Mouse (Mus musculus) neural tube, embryonic 12.5 days (tissue): Measurements from ENCODE around the gene Glyctk. TPM values are rescaled to one million over a fixed set of nuclear protein-coding genes. Genes with fewer than 3 reads are reported as not detected.
"Not testable (repeated sequence)": the region's sequence is repeated elsewhere in the genome, so short reads cannot be mapped to it uniquely, and the experiment has no call there.

Experiments used
- ATAC-seq: fragments of 200-750 bp; cut with Nextera tagmentation; 2 replicates; pipeline ENCODE4 v1.8.0; 2017; ENCODE audit warnings: low read depth, mild to moderate bottlenecking, moderate TSS enrichment, moderate library complexity; ENCODE audit not compliant: low FRiP score
- H3K27ac ChIP-seq: fragments of 300-500 bp; sonication (generic); 2 replicates; pipeline ENCODE4 v1.5.1; 2016
- H3K27me3 ChIP-seq: fragments of 300-500 bp; sonication (generic); replicated peaks from 2 replicates; pipeline ENCODE4 v1.6.1; 2016; ENCODE audit warnings: mild to moderate bottlenecking
- H3K36me3 ChIP-seq: fragments of 300-500 bp; sonication (generic); 2 replicates; pipeline ENCODE4 v1.6.1; 2016; ENCODE audit warnings: mild to moderate bottlenecking
- H3K4me1 ChIP-seq: fragments of 300-500 bp; sonication (generic); 2 replicates; pipeline ENCODE4 v1.6.1; 2016
- H3K4me2 ChIP-seq: fragments of 300-500 bp; sonication (generic); replicated peaks from 2 replicates; pipeline ENCODE4 v1.6.1; 2016; ENCODE audit warnings: mild to moderate bottlenecking
- H3K4me3 ChIP-seq: fragments of 300-500 bp; sonication (generic); 2 replicates; pipeline ENCODE4 v1.5.1; 2016
- H3K9ac ChIP-seq: fragments of 300-500 bp; sonication (generic); 2 replicates; pipeline ENCODE4 v1.6.1; 2016; ENCODE audit warnings: mild to moderate bottlenecking
- H3K9me3 ChIP-seq: fragments of 300-500 bp; sonication (generic); 2 replicates; pipeline ENCODE4 v1.6.1; 2016; ENCODE audit warnings: mild to moderate bottlenecking
- WGBS: fragments of 180-500 bp; shearing (Covaris S2); methylation state at CpG from one replicate; pipeline ENCODE4 v1.1.7; 2016; 5-methylcytosine and 5-hydroxymethylcytosine counted together
- polyA plus RNA-seq: library from polyadenylated mRNA; unstranded; fragments of >200 nt; fragmentation: Nextera tagmentation; extraction: Ambion mirVana; gene quantifications from 2 replicates; pipeline ENCODE4 v1.2.1, GENCODE M21; 2016

Gene Glyctk
- polyA plus RNA-seq, 1 experiment from 2014 or later = 6.2 TPM

DNA sequence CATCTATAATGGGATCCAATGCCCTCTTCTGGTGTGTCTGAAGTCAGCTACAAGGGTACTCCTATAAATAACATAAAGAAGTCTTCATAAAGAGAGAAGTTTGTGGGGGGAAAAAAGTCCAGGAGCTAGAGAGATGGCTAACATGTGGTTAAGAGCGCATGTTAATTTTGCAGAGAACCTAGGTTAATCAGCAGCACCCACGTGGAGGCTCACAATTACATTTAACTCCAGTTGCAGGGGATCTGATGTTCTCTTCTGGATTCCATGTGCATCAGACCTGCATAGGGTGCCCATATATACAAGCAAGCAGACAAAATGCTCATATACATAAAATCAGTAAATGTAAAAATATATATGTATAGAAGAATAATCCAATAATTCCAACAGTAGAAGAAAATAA, 15.4 kb upstream of the Glyctk start:
- H3K27ac ChIP-seq = no peak overlapping the region
- WGBS = 81% methylated on average over 2 of the region's 2 CpGs
- peaks cover 20% of the 10 kb centered on the region for H3K36me3 ChIP-seq
- ATAC-seq = no peak
- peak overlapping the region; percentile 70 for H3K4me2 ChIP-seq
- peaks cover 30% of the 10 kb centered on the region for H3K4me1 ChIP-seq
- H3K9me3 ChIP-seq = no peaks in the 10 kb centered on the region
- H3K9ac ChIP-seq = no peak overlapping the region
- peak overlapping the region; percentile 22; the same call in 1 of the 2 replicates for H3K4me3 ChIP-seq
- no peaks in the 10 kb centered on the region for H3K27me3 ChIP-seq

DNA sequence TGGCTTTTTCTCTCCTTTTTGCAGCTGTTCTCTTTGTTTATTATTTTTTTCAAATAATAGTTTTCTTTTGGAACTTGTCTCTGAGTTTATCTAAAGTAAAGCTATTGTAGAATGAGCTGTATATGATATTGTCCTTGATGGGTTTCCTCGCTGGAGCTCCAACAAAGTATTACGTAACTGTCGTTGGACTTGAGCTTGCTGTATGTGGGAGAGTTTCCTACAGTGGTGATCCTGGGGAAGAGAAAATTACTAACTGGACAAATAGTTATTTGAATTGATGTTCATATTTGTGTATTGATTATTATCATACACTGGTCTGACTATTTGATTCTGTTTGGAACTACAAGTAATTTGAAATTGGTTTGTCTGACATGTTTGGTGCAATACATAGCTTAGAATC, 14.6 kb upstream of the Glyctk start:
- Histone ChIP-seq H3K27me3 (no peaks in the 10 kb centered on the region), H3K4me3 (peak overlapping the region; percentile 92), H3K4me2 (peak overlapping the region; percentile 70), H3K36me3 (peaks cover 13% of the 10 kb centered on the region), H3K9me3 (no peaks in the 10 kb centered on the region), H3K27ac (no peak overlapping the region), H3K4me1 (peaks cover 30% of the 10 kb centered on the region), H3K9ac (peak overlapping the region; percentile 91; the same call in 1 of the 2 replicates)
- no peak for ATAC-seq
- 45% methylated on average over 3 of the region's 3 CpGs for WGBS

DNA sequence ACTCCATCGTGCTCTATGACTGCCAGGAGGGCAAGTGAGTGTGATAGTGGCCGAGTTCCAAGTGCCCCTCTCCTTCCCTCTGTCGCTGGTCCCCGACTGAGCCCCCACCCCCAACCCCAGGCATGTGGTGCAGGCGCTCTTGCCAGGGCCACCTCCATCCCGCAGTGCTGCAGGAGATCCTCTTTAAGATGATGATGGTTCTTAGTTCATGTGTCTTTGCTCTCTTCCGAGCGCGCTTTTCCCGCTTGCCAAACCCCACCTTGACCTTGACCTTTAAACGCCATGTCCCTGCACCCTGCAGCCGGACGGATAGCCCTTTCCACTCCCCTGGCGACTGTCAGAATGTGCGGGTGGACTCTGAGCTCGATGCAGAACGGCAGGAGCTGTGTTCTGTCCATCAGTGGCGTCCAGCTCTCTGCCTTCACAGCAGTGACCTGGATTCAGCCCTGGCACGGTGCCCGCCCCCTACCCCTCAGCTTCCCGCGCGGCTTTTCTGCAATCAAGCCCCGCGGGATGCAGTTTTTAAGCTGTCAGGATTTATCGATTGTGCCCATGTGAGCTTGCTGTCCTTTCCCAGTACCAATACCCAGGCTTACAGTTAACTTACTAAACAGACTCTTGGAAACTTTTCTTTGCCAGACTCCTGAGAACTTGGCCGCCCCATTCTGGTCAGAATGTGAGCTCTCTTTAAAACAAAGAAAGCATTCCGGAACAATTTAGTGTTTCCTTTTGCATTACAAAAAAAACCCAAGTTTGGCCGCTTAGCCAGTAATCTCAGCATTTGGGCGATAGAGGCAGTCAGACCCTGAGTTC, 13.6 kb upstream of the Glyctk start:
- Histone ChIP-seq H3K27ac (peak overlapping the region; percentile 96), H3K4me3 (peak overlapping the region; percentile 92), H3K9me3 (no peaks in the 10 kb centered on the region), H3K4me2 (peak overlapping the region; percentile 70), H3K9ac (peak overlapping the region; percentile 91), H3K4me1 (peaks cover 30% of the 10 kb centered on the region), H3K36me3 (peaks cover 4% of the 10 kb centered on the region; the same call in 1 of the 2 replicates), H3K27me3 (no peaks in the 10 kb centered on the region)
- under 1% methylated on average over 30 of the region's 30 CpGs for WGBS
- ATAC-seq = peak; percentile 79

DNA sequence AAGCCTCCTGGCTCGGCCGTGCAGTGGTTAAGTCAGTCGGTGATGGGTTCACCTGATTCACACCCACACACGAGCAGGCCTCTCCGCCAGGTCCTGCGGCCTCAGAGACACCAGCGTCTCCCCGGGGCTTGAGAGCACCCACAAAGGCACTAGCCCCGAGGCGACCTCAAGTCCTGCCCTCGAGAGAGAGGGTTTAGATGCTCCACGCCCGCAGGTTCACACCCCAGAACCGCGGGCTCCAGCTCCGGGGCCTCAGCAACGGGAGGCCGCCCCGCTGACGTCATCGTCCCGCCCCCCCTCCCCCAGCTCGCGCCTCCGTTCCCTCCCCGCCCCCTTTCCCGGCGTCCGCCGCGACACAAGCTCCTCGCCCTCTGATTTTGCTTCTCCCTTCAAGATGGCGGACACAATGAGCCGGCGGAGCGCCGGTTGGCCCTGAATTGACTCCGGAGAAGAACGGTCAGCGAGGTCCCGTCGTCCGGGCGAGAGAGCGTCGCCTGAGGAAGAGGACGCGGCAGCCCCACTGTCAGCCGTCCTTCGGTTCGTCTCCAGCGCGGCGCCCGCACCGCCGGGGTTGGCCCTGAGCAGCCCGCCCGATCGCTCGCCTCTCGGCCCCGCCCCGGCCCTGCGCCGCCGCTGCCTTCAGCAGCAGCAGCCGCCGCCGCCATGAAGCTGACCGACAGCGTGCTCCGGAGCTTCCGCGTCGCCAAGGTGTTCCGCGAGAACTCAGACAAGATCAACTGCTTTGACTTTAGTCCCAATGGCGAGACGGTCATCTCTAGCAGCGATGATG, 12.8 kb upstream of the Glyctk start, which contains the start of gene Wdr82:
Gene Wdr82 (plus strand): TSS at position 373 of the 790 bp plus-strand sequence.
- ATAC-seq = peak; percentile 93
- H3K27me3 ChIP-seq = no peaks in the 10 kb centered on the region
- WGBS = 1% methylated on average over 76 of the region's 81 CpGs
- H3K4me2 ChIP-seq = peak within 1 kb of the TSS; percentile 70
- no peaks in the 10 kb centered on the region for H3K36me3 ChIP-seq
- H3K9ac ChIP-seq = peak within 1 kb of the TSS; percentile 91
- H3K4me1 ChIP-seq = peaks cover 30% of the 10 kb centered on the region
- H3K9me3 ChIP-seq = no peaks in the 10 kb centered on the region
- H3K27ac ChIP-seq = peak within 1 kb of the TSS; percentile 96
- H3K4me3 ChIP-seq = peak within 1 kb of the TSS; percentile 92

DNA sequence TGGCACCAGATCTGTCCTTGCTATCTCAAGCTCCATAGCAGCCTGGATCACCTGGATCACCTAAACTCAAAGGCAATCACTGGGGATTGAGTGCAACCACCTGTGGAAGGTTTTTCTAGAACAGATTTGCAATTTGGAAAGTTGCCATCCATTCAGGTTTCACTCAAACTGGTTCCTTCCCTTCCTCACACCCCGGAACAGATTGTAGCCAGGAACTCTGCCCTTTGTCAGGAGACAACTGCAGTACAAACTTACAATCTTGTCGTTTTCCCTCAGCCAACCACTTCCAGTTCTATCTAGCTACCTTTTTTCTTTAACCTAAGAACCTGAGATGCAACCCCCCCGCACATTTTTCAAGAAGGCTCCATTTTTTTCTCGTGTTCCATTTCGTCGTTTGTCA, 12.0 kb upstream of the Glyctk start:
- H3K9me3 ChIP-seq = no peaks in the 10 kb centered on the region

DNA sequence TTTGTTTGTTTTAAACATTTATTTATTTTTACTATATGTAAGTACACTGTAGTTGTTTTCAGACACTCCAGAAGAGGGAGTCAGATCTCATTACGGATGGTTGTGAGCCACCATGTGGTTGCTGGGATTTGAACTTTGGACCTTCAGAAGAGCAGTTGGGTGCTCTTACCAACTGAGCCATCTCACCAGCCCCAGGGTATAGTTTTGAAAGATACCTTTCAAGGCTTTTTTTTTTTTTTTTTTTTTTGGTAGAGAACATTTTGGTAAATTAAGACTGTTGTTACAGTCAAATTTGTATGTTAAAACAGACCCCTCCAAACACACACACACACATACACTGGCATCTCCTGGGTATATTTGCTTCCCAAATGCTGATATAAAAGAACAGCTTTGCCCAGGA, 11.1 kb upstream of the Glyctk start:
- WGBS = 67% methylated on average over 1 of the region's 1 CpGs
- not testable (repeated sequence) for H3K4me2 ChIP-seq, H3K9ac ChIP-seq, H3K36me3 ChIP-seq, H3K9me3 ChIP-seq, ATAC-seq, H3K27me3 ChIP-seq, H3K4me3 ChIP-seq, H3K27ac ChIP-seq
- H3K4me1 ChIP-seq = peaks cover 22% of the 10 kb centered on the region

More for the DNA sequence above, 12.0 kb upstream of the Glyctk start:
- Histone ChIP-seq H3K9ac (no peak overlapping the region), H3K4me3 (no peak overlapping the region), H3K27me3 (no peaks in the 10 kb centered on the region), H3K4me1 (peaks cover 29% of the 10 kb centered on the region), H3K4me2 (peak overlapping the region; percentile 70), H3K36me3 (no peaks in the 10 kb centered on the region), H3K27ac (no peak overlapping the region)
- no peak for ATAC-seq
- 36% methylated on average over 6 of the region's 6 CpGs for WGBS

DNA sequence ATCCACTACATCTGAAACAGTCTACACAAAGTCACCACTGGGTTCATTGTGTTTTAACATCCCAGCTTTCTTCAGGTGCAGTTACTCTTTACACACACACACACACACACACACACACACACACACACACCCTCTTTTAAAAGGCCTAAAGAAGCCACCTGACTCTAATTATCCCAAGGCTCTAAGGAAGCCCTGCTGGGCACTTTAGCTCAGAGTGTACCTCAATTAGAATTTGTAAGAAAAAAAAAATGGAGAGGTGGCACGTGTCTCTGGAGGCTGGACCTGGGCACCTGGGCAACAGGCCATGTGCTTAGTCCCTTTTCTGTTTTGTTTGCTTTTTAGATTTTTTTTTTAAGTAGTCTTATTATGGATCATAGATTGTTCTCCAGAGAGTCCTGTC, 9.8 kb upstream of the Glyctk start:
- H3K27me3 ChIP-seq = no peaks in the 10 kb centered on the region
- no peaks in the 10 kb centered on the region for H3K36me3 ChIP-seq
- ATAC-seq = no peak
- H3K4me2 ChIP-seq = no peak overlapping the region
- H3K27ac ChIP-seq = no peak overlapping the region
- peaks cover 10% of the 10 kb centered on the region; the same call in 1 of the 2 replicates for H3K4me1 ChIP-seq
- no peak overlapping the region for H3K4me3 ChIP-seq
- no peaks in the 10 kb centered on the region for H3K9me3 ChIP-seq
- 27% methylated on average over 1 of the region's 1 CpGs for WGBS
- H3K9ac ChIP-seq = no peak overlapping the region

DNA sequence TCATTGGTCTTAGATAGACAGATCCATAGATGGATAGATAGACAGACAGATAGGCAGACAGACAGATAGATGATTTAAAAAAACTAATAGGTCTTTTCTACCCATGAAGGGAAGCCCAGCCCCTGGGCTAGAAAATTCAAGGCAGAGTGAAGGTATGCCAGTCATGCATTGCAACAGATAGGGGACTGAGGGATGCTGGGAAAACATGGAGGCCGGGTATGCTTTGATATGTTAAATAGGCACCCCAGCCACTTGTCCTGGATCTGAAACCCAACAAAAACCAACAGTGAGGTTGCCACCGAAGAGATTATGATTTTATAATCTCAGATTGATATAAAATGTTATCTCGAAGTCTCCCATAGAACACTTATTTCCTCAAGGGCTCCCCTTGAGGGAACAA, 9.3 kb upstream of the Glyctk start:
- H3K4me2 ChIP-seq = no peak overlapping the region
- H3K36me3 ChIP-seq = no peaks in the 10 kb centered on the region
- no peaks in the 10 kb centered on the region for H3K9me3 ChIP-seq
- H3K4me1 ChIP-seq = 0 out of 2 replicates have a peak, but pooled peaks cover 6% of the 10 kb centered on the region
- H3K27ac ChIP-seq = no peak overlapping the region
- no peak overlapping the region for H3K9ac ChIP-seq
- H3K4me3 ChIP-seq = no peak overlapping the region
- ATAC-seq = no peak
- no peaks in the 10 kb centered on the region for H3K27me3 ChIP-seq
- 68% methylated on average over 3 of the region's 3 CpGs for whole genome bisulfite sequencing

DNA sequence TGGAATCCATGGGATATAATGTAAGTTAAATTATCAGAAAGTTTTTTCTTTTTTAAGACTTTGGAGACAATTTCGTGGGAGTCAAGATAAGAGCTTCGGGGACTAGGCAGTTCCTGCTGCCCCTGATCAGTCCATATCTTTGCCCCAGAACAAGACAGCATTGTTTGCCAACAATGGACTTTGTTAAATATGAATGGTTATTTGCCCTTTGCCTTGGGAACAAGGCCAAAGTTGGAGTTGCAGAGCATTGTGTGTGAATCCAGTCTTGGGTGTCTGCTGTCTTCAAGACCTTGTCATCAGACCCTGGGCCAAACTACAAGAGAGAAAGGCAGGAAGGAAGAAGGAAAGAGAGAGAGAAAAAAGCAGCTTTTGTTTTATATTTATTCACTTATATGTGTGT, 8.8 kb upstream of the Glyctk start:
- Histone ChIP-seq H3K36me3 (no peaks in the 10 kb centered on the region), H3K9me3 (no peaks in the 10 kb centered on the region), H3K27me3 (no peaks in the 10 kb centered on the region), H3K4me3 (no peak overlapping the region), H3K4me1 (0 out of 2 replicates have a peak, but pooled peaks cover 6% of the 10 kb centered on the region), H3K27ac (no peak overlapping the region), H3K4me2 (no peak overlapping the region), H3K9ac (no peak overlapping the region)
- WGBS = 79% methylated on average over 2 of the region's 2 CpGs
- ATAC-seq = no peak

DNA sequence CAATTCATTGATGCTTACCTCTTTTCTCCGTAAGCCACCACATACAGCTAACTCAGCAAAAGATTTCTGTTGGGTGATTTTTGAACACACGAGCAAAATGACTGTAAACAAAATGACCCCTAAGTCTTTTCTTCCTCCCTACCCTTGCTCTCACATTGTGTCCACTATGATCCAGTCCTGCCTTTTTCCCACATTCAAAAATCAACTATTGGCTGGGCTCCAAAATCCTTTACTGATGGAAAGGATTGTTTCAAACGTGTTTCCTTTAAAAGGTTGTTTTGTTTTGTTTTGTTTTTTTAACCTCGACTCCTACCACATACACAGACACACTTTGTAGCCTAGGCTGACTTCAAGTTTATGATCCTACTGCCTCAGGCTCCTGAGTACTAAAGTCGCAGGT, 2.5 kb upstream of the Glyctk start:
- peak overlapping the region; percentile 49 for H3K4me3 ChIP-seq
- 0 out of 2 replicates have a peak, but pooled peaks cover 10% of the 10 kb centered on the region for H3K4me1 ChIP-seq
- no peak overlapping the region for H3K27ac ChIP-seq
- ATAC-seq = no peak
- no peaks in the 10 kb centered on the region for H3K36me3 ChIP-seq
- WGBS = 52% methylated on average over 5 of the region's 5 CpGs
- peak overlapping the region; percentile 57 for H3K4me2 ChIP-seq
- no peaks in the 10 kb centered on the region for H3K9me3 ChIP-seq
- H3K27me3 ChIP-seq = no peaks in the 10 kb centered on the region
- 0 out of 2 replicates have a peak overlapping the region, but pooled peaks have one; percentile 49 for H3K9ac ChIP-seq

DNA sequence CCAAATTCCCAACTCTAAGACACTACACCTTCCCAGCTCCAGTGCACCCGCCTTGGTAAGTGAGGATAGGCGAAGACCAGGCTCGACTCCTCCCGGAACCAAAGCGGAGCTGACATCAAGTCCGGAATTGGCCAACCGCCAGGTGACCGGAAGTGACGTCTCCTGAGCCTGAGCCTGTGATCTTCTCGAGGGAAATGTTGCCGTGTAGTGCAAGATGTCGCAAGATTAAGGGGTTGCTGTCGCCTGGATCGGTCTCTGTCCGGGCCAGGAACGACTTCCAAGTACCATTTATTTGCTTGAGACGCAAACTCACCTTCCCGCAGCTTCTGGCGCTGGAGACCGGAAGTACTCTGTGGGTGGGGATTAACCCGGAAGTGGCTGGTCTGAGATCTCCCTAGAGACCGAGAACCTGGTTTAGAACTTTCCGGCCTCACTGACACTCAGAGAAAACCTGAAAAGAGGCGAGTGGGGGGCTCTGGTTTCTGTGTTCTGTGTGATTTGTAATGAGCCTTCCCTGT, 1.9 kb upstream of the Glyctk start:
- H3K4me2 ChIP-seq = peak overlapping the region; percentile 57
- H3K9ac ChIP-seq = peak overlapping the region; percentile 49; the same call in 1 of the 2 replicates
- 0 out of 2 replicates have a peak, but pooled peaks cover 10% of the 10 kb centered on the region for H3K4me1 ChIP-seq
- ATAC-seq = peak; percentile 59; the same call in 1 of the 2 replicates
- peak overlapping the region; percentile 94 for H3K27ac ChIP-seq
- 4% methylated on average over 24 of the region's 24 CpGs for WGBS
- no peaks in the 10 kb centered on the region for H3K36me3 ChIP-seq
- peak overlapping the region; percentile 49 for H3K4me3 ChIP-seq
- no peaks in the 10 kb centered on the region for H3K27me3 ChIP-seq
- no peaks in the 10 kb centered on the region for H3K9me3 ChIP-seq

DNA sequence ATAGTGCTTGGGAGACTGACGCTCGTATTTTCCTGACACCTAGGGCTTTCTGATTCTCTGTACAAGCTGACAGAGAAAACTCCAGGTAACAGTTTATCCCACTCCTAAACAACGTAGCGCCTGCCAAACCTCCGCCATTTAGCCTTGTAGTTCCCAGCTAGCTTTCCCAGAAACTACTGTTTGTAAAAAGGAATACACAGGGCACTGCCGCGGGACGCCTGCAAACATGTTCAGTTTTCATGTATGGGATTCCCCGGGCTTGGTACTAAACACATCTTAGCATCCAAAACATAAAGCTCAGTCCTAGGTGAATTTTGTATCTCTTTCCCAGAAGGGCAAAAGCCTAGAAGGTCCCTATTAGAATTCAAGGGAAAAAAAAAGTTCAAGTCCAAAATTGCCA, 1.3 kb upstream of the Glyctk start:
- Histone ChIP-seq H3K4me2 (peak overlapping the region; percentile 57), H3K27ac (no peak overlapping the region), H3K4me1 (0 out of 2 replicates have a peak, but pooled peaks cover 10% of the 10 kb centered on the region), H3K27me3 (no peaks in the 10 kb centered on the region), H3K36me3 (peaks cover 1% of the 10 kb centered on the region; the same call in 1 of the 2 replicates), H3K9ac (no peak overlapping the region), H3K9me3 (no peaks in the 10 kb centered on the region), H3K4me3 (no peak overlapping the region)
- no peak for ATAC-seq
- 86% methylated on average over 9 of the region's 9 CpGs for WGBS
